Comparison of ENCODE assay signal across 8 mouse cellular contexts in genomic region chr2:157566260-157566952, GRCm38 (mm10). TPM values are rescaled to one million over a fixed set of nuclear protein-coding genes. Genes with fewer than 3 reads are reported as not detected.
A peak's percentile ranks its signal among the peaks of the same experiment; 100 is the strongest.
DNase-seq lines count a peak whose midpoint lies in the region; ATAC-seq lines count a peak whose summit lies in the region.

No protein-coding gene starts in this region.

- H3K36me3 ChIP-seq in hindbrain, embryonic 16.5 days (ENCODE audit: control insufficient read depth, insufficient read depth, low read length) = peaks cover 12% of the 10 kb centered on the region

- peak overlapping the region; percentile 91 for H3K4me3 ChIP-seq in hindbrain, embryonic 16.5 days (ENCODE audit: low read length)

- H3K4me2 ChIP-seq in hindbrain, embryonic 16.5 days (ENCODE audit: low read length) = peak overlapping the region; percentile 97

- peak; percentile 88 for DNase-seq in gastrocnemius, adult 18-20 months (ENCODE audit: low spot score)
- DNase-seq in left cerebral cortex, adult 18-20 months (ENCODE audit: low spot score in 2 of 2) = peak; percentile 81
- DNase-seq in lung, postnatal 4 days = peak; percentile 86 to 88
- DNase-seq in retina, postnatal 1 day = peak; percentile 93
- DNase-seq in thymus, postnatal 4 days = peak; percentile 87

- H3K9ac ChIP-seq in hindbrain, embryonic 16.5 days (ENCODE audit: low read depth, low read length) = peak overlapping the region; percentile 95

- no peaks in the 10 kb centered on the region for H3K27me3 ChIP-seq in hindbrain, embryonic 16.5 days (replicated peaks; ENCODE audit: control insufficient read depth, insufficient read depth, low read length)

- peaks cover 3% of the 10 kb centered on the region for H3K9me3 ChIP-seq in hindbrain, embryonic 16.5 days (ENCODE audit: control insufficient read depth, low read length)

- WGBS in hindbrain, embryonic 16.5 days = under 1% methylated on average over 36 of the region's 36 CpGs

- peaks cover 30% of the 10 kb centered on the region for H3K4me1 ChIP-seq in hindbrain, embryonic 16.5 days (ENCODE audit: control insufficient read depth, insufficient read depth, low read depth, low read length)

- peak overlapping the region; percentile 95 for H3K27ac ChIP-seq in hindbrain, embryonic 16.5 days (ENCODE audit: low read depth, low read length)

- ATAC-seq in activated CD4-positive, CD25-positive, alpha-beta regulatory T cell, adult 4 months = peak; percentile 80
- peak; percentile 84 for ATAC-seq in common myeloid progenitor, adult 5-6 weeks (replicated peaks; ENCODE audit: low read depth, poor library complexity, severe bottlenecking)
- ATAC-seq in hindbrain, embryonic 16.5 days = peak; percentile 87

RNA-seq across cellular contexts. Expression of gene Blcap, which starts 4.7 kb away (rescaled TPM):
- polyA plus RNA-seq in activated CD4-positive, CD25-positive, alpha-beta regulatory T cell, adult 4 months (2017; shearing (Covaris generic)) = 10 to 100 TPM; 12.9 to 17.7 TPM
- total RNA-seq in common myeloid progenitor, adult 5-6 weeks (2017) = 9.4 and 16.7 TPM in 2 replicates
- total RNA-seq in gastrocnemius, adult 18-20 months (2021) = 10 to 100 TPM; 28.0 to 36.7 TPM
- polyA plus RNA-seq in hindbrain, embryonic 16.5 days (2015; fragmentation: Nextera tagmentation; extraction: Ambion mirVana) = 288 and 298 TPM in 2 replicates
- total RNA-seq in left cerebral cortex, adult 18-20 months (2021) = 100 to 1,000 TPM; 116 to 117 TPM

RNA-seq across cellular contexts. Expression of gene Nnat, which starts 6.5 kb away (rescaled TPM):
- under 1 TPM in 1 of 2 experiments, not detected in 1; 0.56 TPM for polyA plus RNA-seq in activated CD4-positive, CD25-positive, alpha-beta regulatory T cell, adult 4 months (2017; shearing (Covaris generic))
- 0.41 TPM in 1 of 2 replicates, not detected in the other for total RNA-seq in common myeloid progenitor, adult 5-6 weeks (2017)
- 10 to 100 TPM in 1 of 2 experiments, 1 to 10 TPM in 1; 1.6 to 16.4 TPM for total RNA-seq in gastrocnemius, adult 18-20 months (2021)
- 6,388 and 6,390 TPM in 2 replicates for polyA plus RNA-seq in hindbrain, embryonic 16.5 days (2015; fragmentation: Nextera tagmentation; extraction: Ambion mirVana)
- 100 to 1,000 TPM; 193 to 292 TPM for total RNA-seq in left cerebral cortex, adult 18-20 months (2021)

Comparison
In these comparisons a context has a peak if more than half of its experiments do, and no peak if none do; other contexts are left out.
1. Peak in every context shown above with its lines: DNase-seq, ATAC-seq, H3K4me3 ChIP-seq and H3K27ac ChIP-seq.
2. RNA of gene Nnat, which starts 6.5 kb away (total RNA-seq): 193 to 292 TPM in left cerebral cortex, adult 18-20 months; 1.6 to 16.4 TPM in gastrocnemius, adult 18-20 months and 0.41 TPM in common myeloid progenitor, adult 5-6 weeks; every median in the first group is over 10 times any median in the second.